Mouse (Mus musculus): Measurements from ENCODE around the gene Kctd4. TPM values are rescaled to one million over a fixed set of nuclear protein-coding genes. Genes with fewer than 3 reads are reported as not detected.
"Not testable (repeated sequence)": the region's sequence is repeated elsewhere in the genome, so short reads cannot be mapped to it uniquely, and the experiment has no call there.

Kctd4 gene
- 1 to 10 TPM; 1.6 to 2.8 TPM for polyA plus RNA-seq (2017; shearing (Covaris generic))

GRCm38 (mm10) chr14:75954766-75955165 lies at the start of gene Kctd4:
Gene Kctd4, plus strand, starts transcription at chr14:75955009.
- ATAC-seq, result no peak

DNA sequence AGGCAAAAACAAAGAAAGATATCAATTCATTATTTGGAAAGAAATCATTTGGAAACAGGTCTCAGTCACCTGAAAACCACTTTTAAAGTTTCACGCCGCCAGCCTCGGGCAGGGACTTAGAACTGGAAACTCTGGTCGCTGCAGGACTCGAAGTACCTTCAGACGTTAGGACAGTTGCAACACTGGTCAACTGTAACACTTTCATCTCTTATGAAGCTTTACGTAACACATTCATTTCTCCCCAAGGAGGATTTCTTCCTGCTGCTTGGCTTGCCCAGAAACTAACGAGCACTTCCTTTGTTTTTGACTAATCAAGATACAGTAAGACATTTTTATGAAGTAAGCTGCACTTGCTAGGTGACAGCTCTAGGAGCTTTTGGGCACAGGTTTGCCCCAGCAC lies 47.9 kb upstream of the Kctd4 start:
- ATAC-seq, result no peak

DNA sequence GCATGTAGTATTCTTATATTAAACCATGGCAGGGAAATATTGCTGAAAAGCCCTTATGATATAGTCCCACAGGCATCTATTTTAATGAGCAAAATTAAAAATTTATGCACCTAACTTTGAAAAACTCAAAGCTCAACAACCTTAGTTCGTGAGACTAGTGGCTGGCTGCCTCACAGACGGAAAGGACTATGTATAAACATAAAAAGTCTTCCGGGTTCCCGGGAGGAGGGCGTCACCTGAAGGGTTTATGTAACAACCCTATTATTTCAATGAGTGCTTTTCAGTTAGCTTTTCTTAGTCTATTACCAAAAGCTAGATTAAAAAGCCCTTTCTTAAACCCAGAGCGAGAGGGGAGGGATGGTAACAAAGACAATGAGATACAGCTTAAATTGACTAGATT lies 42.8 kb upstream of the Kctd4 start:
- no peak for ATAC-seq

DNA sequence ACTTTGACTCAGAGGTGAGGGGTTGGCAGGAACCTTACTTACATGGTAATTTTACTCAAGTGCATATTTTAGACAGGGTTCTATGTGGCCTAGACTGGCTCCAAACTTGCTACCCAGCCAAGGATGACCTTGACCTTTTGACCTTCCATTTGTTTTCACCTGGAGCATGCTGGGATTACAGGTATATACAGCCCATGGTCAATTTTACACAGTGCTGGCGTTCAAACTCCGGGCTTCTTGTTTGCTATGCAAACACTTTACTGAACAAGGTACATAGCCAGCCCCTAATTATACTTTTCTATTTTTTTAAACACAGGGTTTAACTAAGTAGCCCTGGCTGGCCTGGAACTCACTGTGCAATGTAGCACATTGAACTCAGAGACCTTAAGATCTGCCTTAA lies 42.1 kb upstream of the Kctd4 start:
- no peak for ATAC-seq

- no peak for ATAC-seq
Observed at GRCm38 (mm10) chr14:75923314-75924052, 31.3 kb upstream of the Kctd4 start.

DNA sequence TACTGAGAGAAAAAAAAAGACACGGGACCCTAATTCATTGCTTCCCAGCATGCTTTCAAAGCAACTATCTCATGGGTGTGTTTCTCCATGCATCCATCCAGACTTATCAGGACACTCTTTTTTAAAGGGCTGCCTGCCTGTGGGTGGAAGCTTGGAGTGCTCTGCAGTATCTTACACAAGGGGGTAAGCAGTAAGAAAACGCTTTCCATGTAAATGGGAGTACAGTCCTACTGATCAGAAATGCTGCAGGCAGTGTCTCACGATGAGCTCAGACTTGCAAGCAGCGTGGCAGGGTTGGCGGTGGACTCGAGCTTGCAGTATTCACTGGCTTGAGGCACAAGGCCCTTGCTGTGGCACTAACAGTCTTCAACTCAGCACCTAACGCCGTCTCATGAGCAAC lies 25.1 kb upstream of the Kctd4 start:
- not testable (repeated sequence) for ATAC-seq

DNA sequence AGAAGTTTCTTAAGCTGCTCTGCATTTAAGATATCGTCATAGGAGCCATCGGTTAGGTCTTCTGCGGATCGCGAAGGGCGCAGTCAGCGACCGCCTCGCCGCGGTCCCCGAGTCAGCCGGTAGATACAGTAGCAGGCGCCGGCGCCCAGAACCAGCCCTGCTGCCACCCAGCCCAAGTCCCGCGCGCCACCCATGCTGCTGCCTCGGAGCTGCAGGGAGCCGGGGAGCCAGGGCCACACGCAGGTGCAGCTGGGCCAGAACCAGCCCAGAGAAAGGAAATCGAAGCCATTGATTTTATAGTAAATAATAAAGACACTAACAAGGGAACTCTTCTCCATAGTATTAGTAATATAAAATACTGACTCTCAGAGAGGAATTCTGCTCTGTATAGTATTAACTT lies 23.5 kb upstream of the Kctd4 start:
- no peak for ATAC-seq

DNA sequence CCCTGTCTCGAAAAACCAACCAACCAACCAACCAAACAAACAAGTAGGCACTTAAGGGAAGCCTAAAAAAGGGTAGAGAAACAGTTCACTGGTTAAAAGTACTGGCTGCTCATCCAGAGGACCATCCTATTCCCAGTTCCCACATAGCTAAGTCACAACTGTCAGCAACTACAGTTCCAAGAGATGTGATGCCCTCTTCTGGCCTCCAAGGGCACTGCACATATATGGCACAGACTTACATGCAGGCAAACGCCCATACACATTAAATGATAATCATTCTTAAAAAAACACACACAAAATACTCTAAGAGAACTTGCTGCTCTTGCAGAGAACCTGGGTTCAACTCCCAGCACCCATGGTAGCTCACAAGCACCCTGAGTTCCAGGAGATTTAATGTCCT lies 20.4 kb upstream of the Kctd4 start:
- no peak for ATAC-seq

GRCm38 (mm10) chr14:75937714-75938113 lies 17.1 kb upstream of the Kctd4 start:
- ATAC-seq, result no peak

- ATAC-seq, result no peak
Observed at GRCm38 (mm10) chr14:75941500-75941899, 13.3 kb upstream of the Kctd4 start.

DNA sequence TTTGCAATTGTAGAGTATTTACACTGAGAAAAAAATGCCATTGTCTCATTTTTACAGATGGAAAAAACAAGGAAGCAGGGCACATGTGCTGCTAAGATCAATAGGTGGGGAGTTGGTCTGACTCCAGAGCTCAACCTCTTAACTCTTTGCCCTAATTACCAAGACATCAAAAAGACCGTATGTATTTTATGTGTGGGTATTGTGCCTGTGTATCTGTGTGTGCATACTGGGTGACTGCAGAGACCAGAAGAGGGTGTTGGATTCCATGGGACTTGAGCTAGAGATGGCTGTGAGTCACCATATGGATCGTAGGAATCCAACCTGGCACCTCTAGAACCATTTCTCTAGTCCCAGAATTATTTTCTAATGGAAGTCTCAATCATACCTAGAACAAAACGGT lies 12.4 kb upstream of the Kctd4 start:
- no peak for ATAC-seq

GRCm38 (mm10) chr14:75947674-75948073 lies 7.1 kb upstream of the Kctd4 start:
- no peak for ATAC-seq

GRCm38 (mm10) chr14:75953011-75953410 lies 1.8 kb upstream of the Kctd4 start:
- no peak for ATAC-seq

- ATAC-seq, result no peak
Observed at GRCm38 (mm10) chr14:75962250-75962649, 7.4 kb downstream of the Kctd4 start.

- ATAC-seq, result no peak
Observed at GRCm38 (mm10) chr14:75963215-75963614, 8.4 kb downstream of the Kctd4 start.

DNA sequence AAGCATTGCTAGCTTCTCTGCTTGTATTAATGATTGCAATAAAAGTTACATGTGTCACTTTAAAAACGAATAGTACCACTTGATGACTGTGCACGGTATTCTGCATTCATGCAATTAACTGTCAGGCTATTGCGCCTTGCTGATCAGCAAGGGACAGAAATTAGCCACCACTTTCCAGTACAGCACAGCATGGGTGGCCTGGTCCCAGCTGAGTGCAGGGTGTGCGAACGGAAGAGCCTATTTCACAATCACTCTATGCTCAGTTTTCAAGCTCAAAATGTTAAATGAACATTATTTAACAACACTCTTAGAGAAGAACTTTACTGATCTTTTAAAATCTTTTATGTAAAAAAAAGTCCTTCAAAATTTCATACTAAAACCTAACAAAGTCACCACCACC lies 9.2 kb downstream of the Kctd4 start:
- ATAC-seq, result no peak

- ATAC-seq, result no peak
Observed at GRCm38 (mm10) chr14:75964433-75964832, 9.6 kb downstream of the Kctd4 start.

- no peak for ATAC-seq
Observed at GRCm38 (mm10) chr14:75967291-75967690, 12.5 kb downstream of the Kctd4 start.

DNA sequence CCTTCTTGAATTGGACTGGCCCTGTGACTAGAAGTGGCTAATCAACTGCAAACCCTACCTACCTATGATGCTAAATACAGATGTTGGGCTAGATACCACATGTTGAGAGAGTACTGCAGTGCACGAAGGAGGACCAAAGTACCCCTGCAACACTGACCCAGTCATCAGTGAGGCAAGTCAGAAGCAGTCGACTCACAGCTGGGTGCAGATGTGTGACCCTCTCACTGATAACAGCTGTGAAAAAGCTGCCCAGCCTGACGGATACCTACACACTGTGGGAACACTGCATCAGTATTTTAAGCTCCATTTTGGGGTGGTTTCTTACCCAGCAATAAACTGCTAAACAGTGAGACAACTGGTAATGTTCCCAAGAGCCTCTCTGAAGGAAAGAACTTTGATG lies 21.3 kb downstream of the Kctd4 start:
- ATAC-seq, result no peak

DNA sequence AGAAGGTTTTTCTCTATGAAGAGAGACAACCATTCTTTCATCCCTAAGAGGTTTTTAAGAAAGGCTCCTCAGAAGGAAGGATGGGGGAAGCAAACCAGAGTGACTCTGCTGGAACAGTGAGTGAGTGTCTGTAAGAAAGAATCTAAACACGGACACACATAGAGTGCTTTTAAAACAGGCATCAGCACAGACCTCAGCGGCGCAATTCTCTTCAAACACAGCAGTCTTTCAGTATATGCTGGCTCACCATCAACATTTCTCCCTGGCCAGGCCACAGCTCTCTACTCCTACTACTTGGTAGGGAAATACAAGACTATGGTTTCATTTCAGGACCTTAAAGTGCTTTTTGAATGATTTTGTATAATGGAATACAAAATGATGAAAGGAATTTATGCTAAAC lies 26.4 kb downstream of the Kctd4 start:
- ATAC-seq, result no peak

- no peak for ATAC-seq
Observed at GRCm38 (mm10) chr14:75983891-75984290, 29.1 kb downstream of the Kctd4 start.

DNA sequence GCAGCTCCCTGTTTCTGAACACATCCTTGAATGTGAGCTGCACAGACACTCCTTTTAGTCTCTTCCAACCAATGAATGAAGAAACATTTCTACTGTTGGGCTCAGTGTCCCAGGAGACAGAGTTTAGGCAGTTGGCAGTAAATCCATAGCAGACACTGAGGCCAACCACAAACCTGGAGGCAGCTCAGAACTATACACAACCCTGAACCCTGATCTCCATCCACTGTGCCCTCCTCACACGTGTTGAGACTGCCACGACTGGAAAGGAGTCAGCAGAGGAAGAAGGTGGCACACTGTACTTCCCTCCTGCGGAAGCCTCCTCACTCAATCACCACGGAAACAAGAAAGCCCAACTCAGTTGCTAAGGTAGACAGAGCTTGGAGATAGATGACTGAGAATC lies 30.3 kb downstream of the Kctd4 start:
- ATAC-seq, result no peak

DNA sequence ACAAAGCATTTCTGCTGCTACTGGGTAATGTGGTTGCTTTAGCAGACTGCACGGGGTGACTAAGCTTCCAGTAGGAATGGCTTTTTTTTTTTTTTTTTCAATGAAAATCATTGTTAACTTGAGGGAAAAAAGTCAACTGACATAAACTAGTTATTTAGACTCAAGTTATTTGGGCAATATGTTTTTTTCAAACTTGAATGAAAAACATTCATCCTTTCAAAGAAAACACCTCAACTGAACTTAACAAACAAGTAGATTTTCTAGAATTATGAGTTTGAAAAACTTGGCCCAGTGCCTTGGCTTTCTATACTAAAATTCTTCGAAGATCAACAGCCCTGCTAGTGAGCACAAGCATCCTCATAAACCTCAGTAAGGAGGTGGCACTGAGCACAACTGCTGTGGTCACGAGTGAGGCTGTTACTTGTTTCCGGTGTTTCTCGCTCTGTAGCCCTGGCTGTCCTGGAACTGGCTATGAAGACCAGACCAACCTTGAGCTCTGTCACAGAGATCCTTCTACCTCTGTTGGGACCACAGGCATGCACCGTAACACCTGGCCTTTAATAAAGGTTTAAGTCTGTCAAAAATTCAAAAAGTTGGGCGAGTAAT lies 32.2 kb downstream of the Kctd4 start:
- ATAC-seq, result peak; percentile 72

DNA sequence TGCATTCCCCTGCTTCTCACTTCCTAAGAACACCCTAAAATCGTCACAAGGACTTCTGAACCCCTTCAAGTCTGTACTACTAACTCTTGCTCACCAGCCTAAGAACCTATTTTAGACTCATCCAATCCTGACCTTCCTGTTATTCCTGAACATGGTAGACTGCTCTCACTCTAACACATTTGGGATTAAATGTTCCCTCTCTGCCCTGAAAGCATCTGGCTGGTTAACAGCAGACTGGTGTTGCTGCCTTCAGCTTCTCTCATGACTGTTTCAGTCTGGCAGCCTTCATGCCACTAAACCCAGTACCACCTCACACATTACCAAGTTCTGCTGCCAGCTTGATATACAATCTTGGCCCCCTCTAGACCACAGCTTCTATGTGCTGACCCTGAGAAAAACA lies 34.4 kb downstream of the Kctd4 start:
- no peak for ATAC-seq

- ATAC-seq, result no peak
Observed at GRCm38 (mm10) chr14:75990936-75991335, 36.1 kb downstream of the Kctd4 start.

Measured in activated CD4-positive, CD25-positive, alpha-beta regulatory T cell, adult 4 months (primary cell).